Mouse (Mus musculus) midbrain, embryonic 12.5 days (tissue): ENCODE data around the gene Zbed5. TPM values are rescaled to one million over a fixed set of nuclear protein-coding genes. Genes with fewer than 3 reads are reported as not detected.
A peak's percentile ranks its signal among the peaks of the same experiment; 100 is the strongest.

Experiments
- ATAC-seq: fragments of 200-750 bp; cut with Nextera tagmentation; 2 replicates; pipeline ENCODE4 v1.8.0; 2017; ENCODE audit warnings: low read depth, moderate TSS enrichment, moderate library complexity; ENCODE audit not compliant: low FRiP score
- H3K27ac ChIP-seq: fragments of 300-500 bp; sonication (generic); replicated peaks from 2 replicates; pipeline ENCODE4 v1.5.1; 2016; ENCODE audit warnings: mild to moderate bottlenecking
- H3K27me3 ChIP-seq: fragments of 300-500 bp; sonication (generic); 2 replicates; pipeline ENCODE4 v1.6.1; 2016; ENCODE audit warnings: mild to moderate bottlenecking
- H3K36me3 ChIP-seq: fragments of 300-500 bp; sonication (generic); 2 replicates; pipeline ENCODE4 v1.6.1; 2016
- H3K4me1 ChIP-seq: fragments of 300-500 bp; sonication (generic); 2 replicates; pipeline ENCODE4 v1.6.1; 2016
- H3K4me2 ChIP-seq: fragments of 300-500 bp; sonication (generic); replicated peaks from 2 replicates; pipeline ENCODE4 v1.6.1; 2016; ENCODE audit warnings: mild to moderate bottlenecking, moderate library complexity
- H3K4me3 ChIP-seq: fragments of 300-500 bp; sonication (generic); 2 replicates; pipeline ENCODE4 v1.5.1; 2016; ENCODE audit warnings: mild to moderate bottlenecking
- H3K9ac ChIP-seq: fragments of 300-500 bp; sonication (generic); replicated peaks from 2 replicates; pipeline ENCODE4 v1.6.1; 2016; ENCODE audit warnings: mild to moderate bottlenecking, moderate library complexity
- H3K9me3 ChIP-seq: fragments of 300-500 bp; sonication (generic); 2 replicates; pipeline ENCODE4 v1.6.1; 2016; ENCODE audit warnings: mild to moderate bottlenecking
- WGBS: fragments of 180-500 bp; shearing (Covaris S2); methylation state at CpG from one replicate; pipeline ENCODE4 v1.1.7; 2016; 5-methylcytosine and 5-hydroxymethylcytosine counted together
- polyA plus RNA-seq: library from polyadenylated mRNA; unstranded; fragments of >200 nt; fragmentation: Nextera tagmentation; extraction: Ambion mirVana; gene quantifications from 2 replicates; pipeline ENCODE4 v1.2.1, GENCODE M21; 2016

Zbed5 gene
- 7.9 and 9.1 TPM in 2 replicates for polyA plus RNA-seq

DNA sequence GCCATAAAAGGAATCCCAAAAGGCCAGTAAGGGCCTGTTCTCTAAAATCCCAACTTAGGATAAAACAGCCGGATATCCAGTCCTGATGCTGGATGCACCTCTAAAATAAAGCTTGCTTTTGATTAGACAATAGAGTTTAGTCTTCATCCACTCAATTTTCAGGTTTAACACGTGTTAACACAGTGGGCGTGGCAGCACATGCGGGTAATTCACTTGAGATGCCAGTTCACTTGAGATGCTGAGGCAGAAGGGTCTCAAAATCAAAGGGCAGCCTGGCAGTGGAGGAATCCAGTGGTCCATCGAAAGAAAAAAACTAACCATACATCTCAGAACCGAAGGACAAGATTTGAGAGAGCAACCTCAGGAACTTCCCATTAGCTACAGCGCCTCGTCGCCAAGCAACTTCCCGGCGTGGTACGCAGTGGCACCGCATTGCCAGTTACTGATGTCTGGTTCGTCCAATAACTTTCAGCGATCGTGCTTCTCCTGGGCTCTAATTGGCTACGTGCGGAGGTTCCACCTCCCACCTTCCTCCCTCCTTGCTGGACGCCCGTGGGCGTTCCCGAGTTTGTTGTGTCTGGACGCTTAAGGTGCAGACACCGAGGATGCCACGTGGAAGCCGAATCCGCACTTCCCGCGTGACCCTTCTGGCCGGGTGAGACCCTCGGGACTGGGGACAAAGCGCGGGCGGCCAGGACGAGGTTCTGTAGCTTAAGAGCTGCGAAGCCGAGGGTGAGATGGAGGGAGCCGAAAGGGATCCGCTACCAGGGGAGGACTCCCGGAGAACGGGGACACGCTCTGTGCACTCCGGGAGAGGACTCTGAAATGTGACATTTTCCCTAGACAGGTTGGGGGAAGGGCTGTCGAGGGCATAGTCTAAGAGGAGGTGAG, at the start of gene Zbed5:
Gene Zbed5 (plus strand): TSS at position 526 of the 891 bp plus-strand sequence.
- peak within 1 kb of the TSS; percentile 88 for H3K4me2 ChIP-seq
- H3K9ac ChIP-seq, result peak within 1 kb of the TSS; percentile 62
- H3K27ac ChIP-seq, result no peak within 1 kb of the TSS
- 2% methylated on average over 44 of the region's 44 CpGs for WGBS
- peaks cover 6% of the 10 kb centered on the region; the same call in 1 of the 2 replicates for H3K27me3 ChIP-seq
- no peaks in the 10 kb centered on the region for H3K36me3 ChIP-seq
- ATAC-seq, result peak; percentile 99
- H3K4me1 ChIP-seq, result peaks cover 8% of the 10 kb centered on the region
- H3K4me3 ChIP-seq, result peak within 1 kb of the TSS; percentile 69
- no peaks in the 10 kb centered on the region for H3K9me3 ChIP-seq

DNA sequence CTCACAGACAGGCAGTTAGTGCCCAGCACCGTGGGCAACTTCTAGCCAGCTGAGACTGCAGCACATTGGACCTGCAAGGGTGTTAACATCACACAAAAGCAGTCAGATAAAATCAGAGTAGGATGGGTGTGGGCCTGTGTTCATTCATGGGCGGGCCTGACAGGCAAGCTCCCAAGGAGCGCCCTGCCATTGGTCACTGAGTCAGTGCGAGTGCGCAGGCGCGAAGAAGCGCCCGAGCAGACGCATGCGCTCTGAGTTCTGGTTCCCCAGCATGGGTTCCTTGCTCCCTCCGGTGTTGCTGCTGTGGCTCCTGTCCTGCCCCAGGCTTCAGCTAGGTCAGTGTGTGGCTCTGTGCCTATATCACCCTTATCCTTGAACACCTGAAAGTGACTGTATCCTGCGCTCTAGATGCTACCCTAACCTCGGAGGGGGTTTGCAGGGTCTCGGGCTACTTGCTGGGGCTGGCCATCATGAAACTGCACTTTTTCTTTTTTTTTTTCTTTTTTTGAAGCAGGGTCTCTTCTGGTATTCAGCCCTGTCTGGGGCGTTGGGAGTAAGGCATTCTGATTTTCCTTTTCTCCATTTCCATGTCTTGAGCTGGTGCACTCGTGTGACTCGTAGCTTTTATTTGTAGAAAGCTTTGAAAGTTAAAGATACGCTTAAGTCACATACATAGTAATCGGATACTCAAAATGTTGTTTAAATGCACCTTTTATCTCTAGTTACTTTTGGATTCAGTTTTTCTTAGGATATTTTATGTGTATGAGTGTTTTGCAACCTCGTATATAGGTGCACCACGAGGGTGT, 48.6 kb upstream of the Zbed5 start, which contains the start of gene Sumf2:
Gene Sumf2 (plus strand): TSS at position 235 of the 806 bp plus-strand sequence.
- 13% methylated on average over 22 of the region's 22 CpGs for WGBS
- H3K27ac ChIP-seq, result peak within 1 kb of the TSS; percentile 58
- peaks cover 13% of the 10 kb centered on the region; the same call in 1 of the 2 replicates for H3K4me1 ChIP-seq
- peak within 1 kb of the TSS; percentile 63 for H3K4me2 ChIP-seq
- peak within 1 kb of the TSS; percentile 72 for H3K9ac ChIP-seq
- H3K36me3 ChIP-seq, result peaks cover 24% of the 10 kb centered on the region
- H3K4me3 ChIP-seq, result peak within 1 kb of the TSS; percentile 64
- ATAC-seq, result peak; percentile 99
- H3K9me3 ChIP-seq, result no peaks in the 10 kb centered on the region
- H3K27me3 ChIP-seq, result no peaks in the 10 kb centered on the region

DNA sequence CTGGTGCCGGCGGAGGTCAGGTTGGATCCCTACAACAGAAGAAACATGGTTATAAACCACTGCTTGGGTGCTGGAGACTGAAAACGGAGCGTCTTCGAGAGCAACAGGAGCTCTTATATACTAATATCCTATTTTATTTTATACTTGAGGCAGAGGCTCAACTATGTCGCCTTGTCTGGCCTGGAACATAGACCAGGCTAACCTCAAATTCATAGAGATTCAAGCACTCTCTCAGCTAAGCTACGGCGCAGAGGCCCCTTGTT, 48.0 kb upstream of the Zbed5 start:
- 67% methylated on average over 8 of the region's 8 CpGs for WGBS
- no peak for ATAC-seq
- H3K9ac ChIP-seq, result peak overlapping the region; percentile 72; the same call in 1 of the 2 replicates
- H3K27ac ChIP-seq, result no peak overlapping the region
- H3K4me3 ChIP-seq, result peak overlapping the region; percentile 64
- peaks cover 13% of the 10 kb centered on the region; the same call in 1 of the 2 replicates for H3K4me1 ChIP-seq
- H3K36me3 ChIP-seq, result peaks cover 24% of the 10 kb centered on the region
- H3K27me3 ChIP-seq, result no peaks in the 10 kb centered on the region
- H3K4me2 ChIP-seq, result peak overlapping the region; percentile 63
- no peaks in the 10 kb centered on the region for H3K9me3 ChIP-seq

DNA sequence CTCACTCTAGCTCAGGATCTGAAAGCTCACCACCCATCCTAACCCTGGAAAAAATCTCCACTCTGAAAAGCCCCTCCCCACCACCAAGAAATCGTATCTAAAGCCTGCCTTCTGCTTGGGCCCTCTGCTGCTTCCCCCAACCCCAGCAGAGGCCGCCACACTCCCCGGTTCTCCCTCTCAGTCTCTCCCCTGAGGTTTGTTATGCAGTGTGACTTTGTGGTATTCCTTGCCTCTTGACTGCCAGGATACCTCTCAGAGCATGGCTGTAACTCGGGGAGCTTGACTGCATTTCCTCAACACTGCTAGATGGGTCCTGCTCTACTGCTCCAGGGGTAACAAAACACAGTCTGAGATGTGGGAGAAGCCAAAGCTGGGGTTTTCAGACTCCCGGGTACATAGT, 40.4 kb upstream of the Zbed5 start:
- no peak overlapping the region for H3K9ac ChIP-seq
- WGBS, result 47% methylated on average over 5 of the region's 5 CpGs
- H3K4me1 ChIP-seq, result no peaks in the 10 kb centered on the region
- H3K9me3 ChIP-seq, result no peaks in the 10 kb centered on the region
- no peak overlapping the region for H3K4me3 ChIP-seq
- H3K27me3 ChIP-seq, result no peaks in the 10 kb centered on the region
- ATAC-seq, result no peak
- H3K4me2 ChIP-seq, result no peak overlapping the region
- peaks cover 44% of the 10 kb centered on the region for H3K36me3 ChIP-seq
- H3K27ac ChIP-seq, result no peak overlapping the region

GRCm38 (mm10) chr5:129856414-129856813, 39.1 kb upstream of the Zbed5 start:
- Histone ChIP-seq H3K9ac (no peak overlapping the region), H3K4me3 (no peak overlapping the region), H3K27me3 (no peaks in the 10 kb centered on the region), H3K36me3 (peaks cover 54% of the 10 kb centered on the region), H3K9me3 (no peaks in the 10 kb centered on the region), H3K4me1 (no peaks in the 10 kb centered on the region), H3K4me2 (no peak overlapping the region), H3K27ac (no peak overlapping the region)
- 84% methylated on average over 5 of the region's 5 CpGs for WGBS
- no peak for ATAC-seq

DNA sequence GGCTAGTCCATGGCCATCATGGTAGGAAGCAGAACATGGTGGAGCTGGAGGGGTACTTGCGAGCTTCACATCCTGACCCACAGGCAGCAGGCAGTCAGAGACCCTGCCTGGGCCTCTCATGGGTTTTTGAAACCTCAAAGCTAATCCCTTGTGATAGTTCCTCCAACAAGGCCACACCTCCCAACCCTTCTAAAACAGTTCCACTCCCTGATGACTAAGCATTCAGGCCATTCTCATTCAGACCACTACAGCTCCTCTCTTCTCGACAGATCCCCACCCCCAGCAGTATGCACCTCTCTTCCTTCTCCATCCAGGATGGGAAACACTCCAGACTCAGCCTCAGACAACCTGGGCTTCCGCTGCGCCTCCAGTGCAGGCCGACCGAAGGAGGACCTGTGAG, 33.2 kb upstream of the Zbed5 start:
- H3K4me3 ChIP-seq, result no peak overlapping the region
- H3K9me3 ChIP-seq, result no peaks in the 10 kb centered on the region
- H3K4me2 ChIP-seq, result no peak overlapping the region
- H3K36me3 ChIP-seq, result peaks cover 51% of the 10 kb centered on the region
- H3K27me3 ChIP-seq, result no peaks in the 10 kb centered on the region
- ATAC-seq, result no peak
- 97% methylated on average over 6 of the region's 6 CpGs for WGBS
- H3K27ac ChIP-seq, result no peak overlapping the region
- no peak overlapping the region for H3K9ac ChIP-seq
- H3K4me1 ChIP-seq, result 0 out of 2 replicates have a peak, but pooled peaks cover 3% of the 10 kb centered on the region

DNA sequence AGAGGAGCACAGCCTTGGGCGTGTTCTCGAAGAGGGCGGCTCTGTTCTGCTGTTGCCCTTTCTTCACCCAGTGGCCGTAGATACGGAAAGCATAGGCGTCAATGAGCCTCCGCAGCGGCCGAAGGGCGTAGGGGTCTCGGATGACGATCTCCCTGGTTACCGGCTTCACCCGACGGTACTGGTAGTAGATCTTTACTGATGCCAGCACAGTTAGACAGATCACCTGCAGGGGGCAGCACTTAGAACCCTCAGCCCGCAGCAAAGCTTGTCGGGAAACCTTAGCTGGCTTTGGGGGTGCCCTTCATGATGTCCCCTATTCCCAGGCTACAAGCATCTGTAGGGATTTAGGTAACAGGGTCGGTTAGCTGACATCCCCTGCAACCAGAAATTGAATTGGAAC, 31.1 kb upstream of the Zbed5 start:
- Histone ChIP-seq H3K27ac (no peak overlapping the region), H3K27me3 (no peaks in the 10 kb centered on the region), H3K9me3 (no peaks in the 10 kb centered on the region), H3K4me1 (0 out of 2 replicates have a peak, but pooled peaks cover 3% of the 10 kb centered on the region), H3K36me3 (peaks cover 33% of the 10 kb centered on the region), H3K4me3 (no peak overlapping the region), H3K9ac (no peak overlapping the region; the same call in 1 of the 2 replicates), H3K4me2 (peak overlapping the region; percentile 17; the same call in 1 of the 2 replicates)
- ATAC-seq, result no peak
- 14% methylated on average over 18 of the region's 18 CpGs for WGBS

DNA sequence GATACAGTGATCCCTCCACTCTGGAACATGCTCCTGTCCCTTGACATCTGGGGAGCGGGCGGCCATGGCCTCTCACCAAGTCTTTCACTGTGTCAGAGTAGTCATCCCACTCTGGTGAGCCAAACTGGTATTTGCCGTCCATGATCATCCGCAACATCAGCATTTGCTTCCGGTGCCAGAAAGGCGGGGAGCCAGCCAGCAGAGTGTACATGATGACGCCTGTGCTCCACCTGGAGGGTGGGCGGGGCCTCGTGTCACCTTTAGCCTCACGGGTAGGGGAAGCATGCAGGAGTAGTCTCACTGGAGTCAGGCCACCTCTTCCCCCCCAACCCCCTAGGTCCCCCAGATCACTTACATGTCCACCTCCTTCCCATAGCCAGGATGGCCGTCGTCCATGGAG, 29.7 kb upstream of the Zbed5 start:
- no peaks in the 10 kb centered on the region for H3K27me3 ChIP-seq
- H3K36me3 ChIP-seq, result peaks cover 20% of the 10 kb centered on the region
- H3K4me2 ChIP-seq, result no peak overlapping the region
- no peaks in the 10 kb centered on the region for H3K9me3 ChIP-seq
- 0 out of 2 replicates have a peak, but pooled peaks cover 3% of the 10 kb centered on the region for H3K4me1 ChIP-seq
- no peak overlapping the region for H3K4me3 ChIP-seq
- H3K9ac ChIP-seq, result no peak overlapping the region
- WGBS, result 91% methylated on average over 12 of the region's 12 CpGs
- no peak for ATAC-seq
- no peak overlapping the region for H3K27ac ChIP-seq

DNA sequence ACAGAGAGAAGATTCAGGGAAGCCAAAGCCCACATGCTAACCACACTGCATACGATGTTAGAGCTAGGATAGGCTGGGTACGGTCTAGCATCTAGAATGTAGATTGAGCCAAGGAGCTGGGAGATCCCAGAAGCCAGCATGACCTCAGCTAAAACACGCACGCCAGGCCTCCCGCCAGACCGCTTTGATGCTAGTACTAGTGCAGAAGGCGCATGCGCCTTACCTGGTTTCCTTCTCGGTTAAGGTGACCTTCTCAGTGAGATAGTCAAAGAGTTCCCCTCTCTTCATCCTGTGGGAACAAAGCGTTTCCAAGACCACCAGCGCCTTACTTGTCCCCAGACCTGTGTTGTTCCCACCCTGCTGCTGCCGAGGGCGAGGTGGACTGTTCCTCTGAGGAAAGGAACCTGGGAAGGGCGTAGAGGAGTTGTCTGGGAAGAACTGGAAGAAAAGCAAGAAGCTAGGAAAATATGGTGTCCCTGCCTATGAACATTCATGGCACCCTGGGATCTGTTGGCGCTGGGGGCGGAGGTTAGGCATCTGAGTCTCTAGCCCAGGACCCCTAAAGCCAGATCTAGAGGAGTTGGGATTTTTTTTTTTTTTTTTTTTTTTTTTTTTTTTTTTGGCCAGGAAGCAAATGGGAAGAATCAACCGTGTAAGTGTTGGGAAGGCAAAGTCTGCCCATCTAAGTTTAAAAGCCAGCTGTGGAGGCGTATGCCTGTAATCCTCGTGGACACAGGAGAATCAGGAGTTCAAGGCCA, 26.1 kb upstream of the Zbed5 start:
- H3K4me3 ChIP-seq, result no peak overlapping the region
- no peaks in the 10 kb centered on the region for H3K4me1 ChIP-seq
- H3K9me3 ChIP-seq, result no peaks in the 10 kb centered on the region
- ATAC-seq, result no peak
- WGBS, result 90% methylated on average over 19 of the region's 19 CpGs
- H3K27ac ChIP-seq, result no peak overlapping the region
- H3K27me3 ChIP-seq, result no peaks in the 10 kb centered on the region
- no peaks in the 10 kb centered on the region for H3K36me3 ChIP-seq
- H3K4me2 ChIP-seq, result no peak overlapping the region
- no peak overlapping the region for H3K9ac ChIP-seq

- H3K9me3 ChIP-seq, result no peaks in the 10 kb centered on the region
Measured at GRCm38 (mm10) chr5:129871238-129871637, 24.3 kb upstream of the Zbed5 start.

GRCm38 (mm10) chr5:129873942-129874341, 21.6 kb upstream of the Zbed5 start:
- Histone ChIP-seq H3K27me3 (no peaks in the 10 kb centered on the region), H3K27ac (no peak overlapping the region)
- WGBS, result 89% methylated on average over 12 of the region's 12 CpGs

More at GRCm38 (mm10) chr5:129871238-129871637, 24.3 kb upstream of the Zbed5 start:
- Histone ChIP-seq H3K27me3 (no peaks in the 10 kb centered on the region), H3K9ac (no peak overlapping the region), H3K36me3 (no peaks in the 10 kb centered on the region), H3K4me1 (no peaks in the 10 kb centered on the region), H3K4me2 (no peak overlapping the region), H3K4me3 (no peak overlapping the region), H3K27ac (no peak overlapping the region)
- 92% methylated on average over 2 of the region's 2 CpGs for WGBS
- no peak for ATAC-seq

More at GRCm38 (mm10) chr5:129873942-129874341, 21.6 kb upstream of the Zbed5 start:
- Histone ChIP-seq H3K4me1 (no peaks in the 10 kb centered on the region), H3K36me3 (no peaks in the 10 kb centered on the region), H3K4me2 (no peak overlapping the region), H3K9ac (no peak overlapping the region), H3K4me3 (no peak overlapping the region), H3K9me3 (no peaks in the 10 kb centered on the region)
- ATAC-seq, result no peak
